Mouse (Mus musculus) brain, embryonic 14.5 days (tissue): ENCODE data around the gene Slc5a1.

Source experiments
- CTCF ChIP-seq: fragments of 200-500 bp; IDR thresholded peaks from 2 replicates; pipeline ENCODE4 v1.5.1; 2012; ENCODE audit warnings: inconsistent platforms, mild to moderate bottlenecking, moderate library complexity, borderline replicate concordance; ENCODE audit not compliant: insufficient read depth, insufficient read length; ENCODE audit errors: extremely low read depth
- POLR2A ChIP-seq: fragments of 200-500 bp; IDR thresholded peaks from 2 replicates; pipeline ENCODE4 v1.6.1; 2012; ENCODE audit warnings: mild to moderate bottlenecking, inconsistent platforms, borderline replicate concordance; ENCODE audit not compliant: poor library complexity, insufficient read depth, insufficient read length, severe bottlenecking; ENCODE audit errors: extremely low read depth

DNA sequence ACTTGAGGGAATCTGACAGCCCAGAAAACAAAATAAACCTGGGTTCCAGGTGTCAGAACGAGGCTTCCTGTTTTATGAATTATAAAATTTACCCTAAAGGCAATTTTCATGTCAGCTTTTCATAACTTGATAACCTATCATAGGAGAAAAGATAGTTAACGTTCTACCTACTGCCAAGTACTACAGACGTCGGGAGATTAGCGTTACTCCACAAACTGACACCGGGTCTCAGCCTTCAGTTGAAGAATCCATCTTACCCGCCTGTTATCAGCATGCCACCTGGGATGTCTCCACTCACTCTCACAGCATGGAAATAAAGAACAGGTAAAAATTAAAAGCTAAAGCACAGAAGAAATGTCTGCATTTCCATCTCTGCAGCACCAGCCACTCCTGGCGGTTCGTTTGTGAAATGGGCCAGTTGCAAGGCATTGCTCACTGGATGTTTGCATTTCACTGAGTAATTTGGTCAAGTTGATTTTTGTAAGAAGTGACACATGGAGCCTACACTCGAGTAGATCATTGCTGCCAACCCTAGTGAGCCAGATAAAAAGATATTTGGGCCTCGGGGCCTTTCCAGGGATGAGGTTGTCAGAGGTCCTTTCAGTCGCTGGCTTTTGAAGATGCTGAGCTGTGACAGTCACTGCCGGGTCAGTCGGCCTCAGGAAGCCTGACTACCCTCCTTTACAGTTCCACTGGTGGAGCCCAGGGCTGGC is 104.7 kb downstream of the Slc5a1 start:
- TF ChIP-seq POLR2A (no peak), CTCF (no peak)
